In genomic region chr3:132747036-132747435, GRCm38 (mm10) we compare ENCODE assay signal across 8 mouse cellular contexts.
DNase-seq lines count a peak whose midpoint lies in the region; ATAC-seq and TF ChIP-seq lines count a peak whose summit lies in the region.
"Had no signal": no experiment of that assay in that cellular context is flagged by ENCODE, and none has a peak within 500 bp of the region (broad histone marks: within the 10 kb centered on the region; RNA-seq: fewer than 3 reads in every experiment).

No protein-coding gene starts in this region.

- H3K9ac ChIP-seq in embryonic facial prominence, embryonic 12.5 days: no peak overlapping the region

- no peak overlapping the region for H3K27ac ChIP-seq in embryonic facial prominence, embryonic 12.5 days
- H3K27ac ChIP-seq: macrophage had no signal

- H3K4me1 ChIP-seq in G1E (ENCODE audit: insufficient read depth, low read depth, low read length): peaks cover 3% of the 10 kb centered on the region; the same call in 1 of the 2 replicates
- H3K4me1 ChIP-seq in embryonic facial prominence, embryonic 12.5 days: no peaks in the 10 kb centered on the region

- no peaks in the 10 kb centered on the region for H3K9me3 ChIP-seq in G1E (replicated peaks)
- no peaks in the 10 kb centered on the region for H3K9me3 ChIP-seq in embryonic facial prominence, embryonic 12.5 days

- H3K4me2 ChIP-seq in embryonic facial prominence, embryonic 12.5 days (replicated peaks): no peak overlapping the region

- intact Hi-C loops in heart, postnatal 36 days (cut with DNase I): loop anchor here (2.0 to 5.0 kb wide), 2 partner anchors 345 to 526 kb away; partner anchors contain the start of genes Gstcd and Ints12

- TF ChIP-seq CTCF in G1E (IDR thresholded peaks at IDR 0.05; ENCODE audit: low read depth, low read length): peak; percentile 42; the same call in 1 of the 2 replicates

- peaks cover 31% of the 10 kb centered on the region for H3K36me3 ChIP-seq in G1E (replicated peaks)
- no peaks in the 10 kb centered on the region for H3K36me3 ChIP-seq in embryonic facial prominence, embryonic 12.5 days

- no peaks in the 10 kb centered on the region for H3K27me3 ChIP-seq in G1E (ENCODE audit: insufficient read depth, low read length)
- no peaks in the 10 kb centered on the region for H3K27me3 ChIP-seq in embryonic facial prominence, embryonic 12.5 days

- peak; percentile 20 for DNase-seq in G1E (ENCODE audit: low spot score)
- DNase-seq in adrenal gland, postnatal 10 days: peak; percentile 66
- peak; percentile 17 to 40 for DNase-seq in heart, postnatal 36 days
- DNase-seq in large intestine, adult 2 months (ENCODE audit: low read depth, low spot score): peak; percentile 7
- DNase-seq in lung, adult 18-20 months: peak; percentile 48 to 57
- DNase-seq in retina, postnatal 1 day: peak; percentile 73

- H3K4me3 ChIP-seq in G1E (ENCODE audit: low read depth, low read length): no peak overlapping the region
- no peak overlapping the region for H3K4me3 ChIP-seq in embryonic facial prominence, embryonic 12.5 days

- ATAC-seq in G1E (ENCODE audit: extremely low read depth, insufficient number of reproducible peaks, low FRiP score, poor library complexity, severe bottlenecking): peak; percentile 81
- ATAC-seq in embryonic facial prominence, embryonic 12.5 days (ENCODE audit: insufficient number of reproducible peaks, insufficient read depth, low FRiP score, low TSS enrichment): 0 out of 2 replicates have a peak, but pooled peaks have one; percentile 75

- 36% methylated on average over 3 of the region's 3 CpGs for WGBS in embryonic facial prominence, embryonic 12.5 days
- 22% methylated on average over 3 of the region's 3 CpGs for WGBS in large intestine, adult 2 months

Comparison
In these comparisons a context has a peak if more than half of its experiments do, and no peak if none do; other contexts are left out.
1. DNase-seq: peak in every context shown above with its lines; median percentile 73 in retina, postnatal 1 day; 66 in adrenal gland, postnatal 10 days; 52 in lung, adult 18-20 months; 28 in heart, postnatal 36 days; 20 in G1E; 7 in large intestine, adult 2 months.